Mouse (Mus musculus) bone marrow, adult 2 months (tissue): ENCODE results near the gene Tent4a. TPM values are rescaled to one million over a fixed set of nuclear protein-coding genes. Genes with fewer than 3 reads are reported as not detected.
A peak's percentile ranks its signal among the peaks of the same experiment; 100 is the strongest.
"Not testable (repeated sequence)": the region's sequence is repeated elsewhere in the genome, so short reads cannot be mapped to it uniquely, and the experiment has no call there.

Source experiments
- H3K27ac ChIP-seq: fragments of 200-500 bp; 2 replicates; pipeline ENCODE4 v1.5.1; 2012; ENCODE audit warnings: low read depth, mild to moderate bottlenecking, control low read depth, inconsistent platforms, low read length; ENCODE audit not compliant: control insufficient read depth, poor library complexity, insufficient read depth
- H3K4me1 ChIP-seq: fragments of 200-500 bp; 2 replicates; pipeline ENCODE4 v1.6.1; 2011; ENCODE audit warnings: low read length; ENCODE audit not compliant: control insufficient read depth, insufficient read depth
- H3K4me3 ChIP-seq: fragments of 200-500 bp; replicated peaks from 2 replicates; pipeline ENCODE3; 2011; ENCODE audit warnings: mild to moderate bottlenecking, low read depth, low read length, control low read depth; ENCODE audit not compliant: control insufficient read depth
- CTCF ChIP-seq: fragments of 200-500 bp; IDR thresholded peaks from 2 replicates; pipeline ENCODE4 v1.5.1; 2011; ENCODE audit warnings: low read length, control low read depth; ENCODE audit not compliant: control insufficient read depth, insufficient read depth
- POLR2A ChIP-seq: fragments of 200-500 bp; IDR thresholded peaks from 2 replicates; pipeline ENCODE4 v1.6.1; 2011; ENCODE audit warnings: low read depth, mild to moderate bottlenecking, control low read depth, low read length, borderline replicate concordance; ENCODE audit not compliant: control insufficient read depth
- WGBS: fragments of 180-500 bp; shearing (Covaris S2); methylation state at CpG from one replicate; pipeline ENCODE4 v1.1.7; 2018; 5-methylcytosine and 5-hydroxymethylcytosine counted together
- polyA plus RNA-seq: library from polyadenylated mRNA; stranded (reverse); fragments of >200 nt; gene quantifications from 2 replicates; pipeline ENCODE4 v1.2.4, GENCODE M21; 2011; ENCODE audit warnings: low replicate concordance; ENCODE audit not compliant: missing spikeins, insufficient read depth, insufficient read length

Gene Tent4a
- 7.6 and 8.8 TPM in 2 replicates for polyA plus RNA-seq

- Histone ChIP-seq H3K27ac (peak within 1 kb of the TSS; percentile 94), H3K4me3 (peak within 1 kb of the TSS; percentile 94), H3K4me1 (peaks cover 3% of the 10 kb centered on the region)
- TF ChIP-seq POLR2A = no peak
- no peak for TF ChIP-seq CTCF
- WGBS = 6% methylated on average over 57 of the region's 57 CpGs
Observed at GRCm38 (mm10) chr13:69534334-69534653, at the start of gene Tent4a. Gene Tent4a, minus strand, starts transcription at chr13:69534617.

DNA sequence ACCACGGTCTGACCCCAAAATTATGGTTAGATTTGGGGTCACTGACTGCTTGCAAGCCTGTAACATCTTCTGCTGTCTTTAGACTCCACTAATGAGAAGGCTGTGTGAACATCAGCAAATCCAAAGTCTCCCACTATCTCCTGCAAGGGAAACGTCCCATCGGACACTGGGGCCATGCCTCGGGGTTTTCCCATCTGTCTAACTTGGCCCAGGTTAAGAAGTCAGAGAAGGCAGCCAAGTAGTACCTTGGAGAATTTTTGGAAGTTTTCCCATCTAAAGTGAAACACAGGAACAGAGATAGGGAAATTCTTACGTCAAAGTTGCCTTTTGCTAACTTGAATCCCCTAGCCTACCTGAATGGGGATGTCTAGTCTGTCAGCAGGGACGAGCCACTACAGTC, 49.2 kb upstream of the Tent4a start:
- Histone ChIP-seq H3K27ac (no peak overlapping the region), H3K4me1 (no peaks in the 10 kb centered on the region), H3K4me3 (no peak overlapping the region)
- no peak for TF ChIP-seq CTCF
- no peak for TF ChIP-seq POLR2A
- WGBS = 87% methylated on average over 6 of the region's 6 CpGs

DNA sequence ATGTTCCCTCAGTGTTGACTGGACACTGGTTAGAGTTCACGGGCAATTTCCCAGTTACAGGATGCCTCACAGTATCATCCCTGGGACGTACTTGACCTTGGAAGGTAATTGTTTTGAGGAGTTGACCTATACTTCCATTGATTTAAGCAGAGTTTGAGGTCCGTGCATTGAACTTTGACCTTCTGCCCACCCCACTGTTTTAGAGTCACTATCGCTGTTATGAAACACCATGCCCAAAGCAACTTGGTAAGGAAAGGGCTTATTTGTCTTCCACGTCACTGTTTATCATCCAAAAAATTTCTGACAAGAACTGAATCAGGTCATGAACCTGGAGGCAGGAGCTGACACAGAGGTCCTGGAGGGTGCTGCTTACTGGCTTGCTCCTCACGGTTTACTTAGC, 48.0 kb upstream of the Tent4a start:
- 86% methylated on average over 6 of the region's 6 CpGs for WGBS
- TF ChIP-seq POLR2A (no peak), CTCF (no peak)
- H3K4me1 ChIP-seq = no peaks in the 10 kb centered on the region
- no peak overlapping the region for H3K4me3 ChIP-seq
- H3K27ac ChIP-seq = no peak overlapping the region

DNA sequence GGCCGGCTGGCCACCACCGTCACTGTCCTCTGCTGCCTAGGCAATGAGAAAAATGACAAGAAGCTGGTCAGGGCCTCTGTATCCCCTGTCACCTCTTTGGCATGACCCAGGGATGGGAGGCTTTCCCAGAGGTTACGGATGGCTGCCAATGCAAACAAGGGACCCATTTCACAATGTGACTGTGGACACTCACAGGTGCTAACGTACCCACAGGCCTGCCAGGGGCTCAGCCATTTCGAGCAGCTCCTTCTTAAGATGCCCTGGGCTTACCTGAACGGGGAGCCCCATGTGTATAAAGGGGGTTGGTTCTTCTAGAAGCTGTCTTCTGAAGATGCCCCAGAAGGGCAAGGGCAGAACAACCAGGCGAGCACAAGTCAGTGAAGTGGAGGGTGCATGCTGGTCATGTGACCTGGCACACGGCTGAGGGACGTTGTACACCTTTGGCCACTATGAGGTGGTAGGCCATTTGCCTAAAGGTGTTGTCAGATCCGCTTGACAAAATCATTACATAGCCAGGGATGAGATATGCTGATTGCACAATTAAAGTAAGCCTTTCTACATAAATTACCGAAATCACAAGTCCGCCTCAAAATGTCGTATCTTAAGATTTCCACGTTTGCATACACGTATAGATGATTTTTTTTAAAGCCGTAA, 42.9 kb upstream of the Tent4a start:
- whole genome bisulfite sequencing = 88% methylated on average over 16 of the region's 16 CpGs
- no peak overlapping the region for H3K4me3 ChIP-seq
- no peak overlapping the region for H3K27ac ChIP-seq
- H3K4me1 ChIP-seq = no peaks in the 10 kb centered on the region
- TF ChIP-seq POLR2A = no peak
- no peak for TF ChIP-seq CTCF

- WGBS = 69% methylated on average over 11 of the region's 11 CpGs
- Histone ChIP-seq H3K4me1 (no peaks in the 10 kb centered on the region), H3K4me3 (no peak overlapping the region), H3K27ac (no peak overlapping the region)
- TF ChIP-seq POLR2A (no peak), CTCF (no peak)
Observed at GRCm38 (mm10) chr13:69576676-69577075, 42.3 kb upstream of the Tent4a start.

DNA sequence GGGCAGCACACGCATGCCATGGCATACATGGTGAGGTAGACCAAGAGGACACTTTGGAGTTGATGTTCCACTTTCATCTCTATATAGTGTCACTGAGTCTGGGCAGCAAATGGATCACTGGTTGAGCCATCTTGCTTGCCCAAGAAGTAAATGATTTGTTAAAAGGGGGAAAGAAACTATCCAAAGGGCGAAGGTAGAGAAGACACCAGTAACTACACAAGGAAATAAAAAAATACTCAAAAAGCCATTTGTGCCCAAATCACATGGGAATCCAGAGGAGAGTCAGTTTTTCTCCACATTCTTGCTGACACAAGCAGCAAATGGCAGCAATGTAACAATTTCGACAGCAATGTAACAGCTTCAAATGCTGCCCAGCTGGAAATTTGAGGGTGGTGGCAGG, 38.2 kb upstream of the Tent4a start:
- H3K27ac ChIP-seq = no peak overlapping the region
- WGBS = 84% methylated on average over 3 of the region's 3 CpGs
- no peaks in the 10 kb centered on the region for H3K4me1 ChIP-seq
- H3K4me3 ChIP-seq = no peak overlapping the region
- no peak for TF ChIP-seq CTCF
- TF ChIP-seq POLR2A = no peak

GRCm38 (mm10) chr13:69569201-69569600, 34.8 kb upstream of the Tent4a start:
- WGBS = 67% methylated on average over 9 of the region's 9 CpGs
- TF ChIP-seq CTCF (no peak), POLR2A (no peak)
- H3K4me1 ChIP-seq = no peaks in the 10 kb centered on the region
- no peak overlapping the region for H3K27ac ChIP-seq
- H3K4me3 ChIP-seq = no peak overlapping the region

GRCm38 (mm10) chr13:69565401-69565800, 31.0 kb upstream of the Tent4a start:
- H3K4me3 ChIP-seq, H3K27ac ChIP-seq, H3K4me1 ChIP-seq: not testable (repeated sequence)
- WGBS = 80% methylated on average over 4 of the region's 4 CpGs

DNA sequence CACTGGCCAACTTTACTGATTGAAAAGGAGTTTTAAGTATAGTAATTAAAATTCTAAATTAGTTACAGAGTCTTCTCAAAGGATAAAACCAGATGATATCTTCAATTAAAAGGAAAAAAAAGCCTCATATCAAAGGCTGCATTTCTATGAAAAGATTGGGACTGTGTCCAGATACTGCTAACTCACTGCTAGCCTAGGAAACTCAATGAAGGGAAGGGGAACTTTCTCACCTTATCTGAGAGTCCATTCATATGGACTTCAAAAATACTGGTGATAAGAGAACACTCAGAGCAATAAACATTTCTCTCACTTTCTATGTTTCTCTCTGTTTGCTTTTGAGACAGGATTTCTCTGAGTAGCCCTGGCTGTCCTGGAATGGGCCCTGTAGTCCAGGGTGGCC, 30.2 kb upstream of the Tent4a start:
- H3K4me1 ChIP-seq = no peaks in the 10 kb centered on the region
- TF ChIP-seq POLR2A = no peak
- TF ChIP-seq CTCF = no peak
- H3K27ac ChIP-seq = no peak overlapping the region
- no peak overlapping the region for H3K4me3 ChIP-seq
